Comparison of ENCODE assay signal across 8 mouse cellular contexts in genomic region chr5:139423026-139423865, GRCm38 (mm10). TPM values are rescaled to one million over a fixed set of nuclear protein-coding genes. Genes with fewer than 3 reads are reported as not detected.
A peak's percentile ranks its signal among the peaks of the same experiment; 100 is the strongest.
DNase-seq lines count a peak whose midpoint lies in the region; ATAC-seq lines count a peak whose summit lies in the region.

Gene Gper1, plus strand, starts transcription at chr5:139423151.

- H3K27me3 ChIP-seq in hindbrain, embryonic 11.5 days (ENCODE audit: control insufficient read depth, insufficient read depth, low read length) = no peaks in the 10 kb centered on the region

- no peak within 1 kb of the TSS for H3K4me2 ChIP-seq in hindbrain, embryonic 11.5 days (replicated peaks; ENCODE audit: low read depth, low read length)

- no peak for ATAC-seq in hindbrain, embryonic 11.5 days (ENCODE audit: low FRiP score)

- 62% methylated on average over 21 of the region's 21 CpGs for WGBS in hindbrain, embryonic 11.5 days

- H3K9ac ChIP-seq in hindbrain, embryonic 11.5 days (ENCODE audit: low read depth, low read length) = peak within 1 kb of the TSS; percentile 29; the same call in 1 of the 2 replicates

- no peak within 1 kb of the TSS for H3K4me3 ChIP-seq in hindbrain, embryonic 11.5 days (ENCODE audit: low read depth, low read length)

- H3K4me1 ChIP-seq in hindbrain, embryonic 11.5 days (replicated peaks; ENCODE audit: control insufficient read depth, insufficient read depth, low read length) = peaks cover 12% of the 10 kb centered on the region

- no peak within 1 kb of the TSS for H3K27ac ChIP-seq in hindbrain, embryonic 11.5 days (ENCODE audit: low read depth, low read length)

- peak; percentile 32 for DNase-seq in embryo, embryonic 11 days
- DNase-seq in embryo, embryonic 10 days (ENCODE audit: low spot score) = no peak
- peak; percentile 36 for DNase-seq in urinary bladder, postnatal 14 days (ENCODE audit: low spot score)
- DNase-seq in urinary bladder, postnatal 25 days (ENCODE audit: low spot score) = no peak
- no peak for DNase-seq in hindbrain, embryonic 11.5 days (ENCODE audit: low spot score)
- DNase-seq in lung, postnatal 10 days = peak; percentile 83
- no peak for DNase-seq in yolk sac, embryonic 10.5 days (ENCODE audit: low spot score)
- DNase-seq in frontal cortex, postnatal 36 days (ENCODE audit: low spot score in 2 of 2) = no peak

- no peaks in the 10 kb centered on the region for H3K9me3 ChIP-seq in hindbrain, embryonic 11.5 days (ENCODE audit: control insufficient read depth, low read length)

- no peaks in the 10 kb centered on the region for H3K36me3 ChIP-seq in hindbrain, embryonic 11.5 days (ENCODE audit: control insufficient read depth, insufficient read depth, low read length)

RNA-seq across cellular contexts. Expression of gene Gper1, which starts in this region (rescaled TPM):
- 2.0 and 2.4 TPM in 2 replicates for polyA plus RNA-seq in hindbrain, embryonic 11.5 days (2014; fragmentation: Nextera tagmentation; extraction: Ambion mirVana)

Comparison
In these comparisons a context has a peak if more than half of its experiments do, and no peak if none do; other contexts are left out.
1. DNase-seq: peak in embryo, embryonic 11 days (single experiment), urinary bladder, postnatal 14 days (single experiment) and lung, postnatal 10 days (single experiment); none in embryo, embryonic 10 days (single experiment), urinary bladder, postnatal 25 days (single experiment), hindbrain, embryonic 11.5 days (single experiment), yolk sac, embryonic 10.5 days (single experiment) and frontal cortex, postnatal 36 days (0 of 2).